Mouse (Mus musculus) adipocyte (in vitro differentiated cells): ENCODE measurements around the gene Slc37a1.
A peak's percentile ranks its signal among the peaks of the same experiment; 100 is the strongest.

Experiments
- DNase-seq: peaks from one replicate; pipeline ENCODE4 v3.0.0-alpha.2; 2016; ENCODE audit warnings: low spot score

Slc37a1 gene

DNA sequence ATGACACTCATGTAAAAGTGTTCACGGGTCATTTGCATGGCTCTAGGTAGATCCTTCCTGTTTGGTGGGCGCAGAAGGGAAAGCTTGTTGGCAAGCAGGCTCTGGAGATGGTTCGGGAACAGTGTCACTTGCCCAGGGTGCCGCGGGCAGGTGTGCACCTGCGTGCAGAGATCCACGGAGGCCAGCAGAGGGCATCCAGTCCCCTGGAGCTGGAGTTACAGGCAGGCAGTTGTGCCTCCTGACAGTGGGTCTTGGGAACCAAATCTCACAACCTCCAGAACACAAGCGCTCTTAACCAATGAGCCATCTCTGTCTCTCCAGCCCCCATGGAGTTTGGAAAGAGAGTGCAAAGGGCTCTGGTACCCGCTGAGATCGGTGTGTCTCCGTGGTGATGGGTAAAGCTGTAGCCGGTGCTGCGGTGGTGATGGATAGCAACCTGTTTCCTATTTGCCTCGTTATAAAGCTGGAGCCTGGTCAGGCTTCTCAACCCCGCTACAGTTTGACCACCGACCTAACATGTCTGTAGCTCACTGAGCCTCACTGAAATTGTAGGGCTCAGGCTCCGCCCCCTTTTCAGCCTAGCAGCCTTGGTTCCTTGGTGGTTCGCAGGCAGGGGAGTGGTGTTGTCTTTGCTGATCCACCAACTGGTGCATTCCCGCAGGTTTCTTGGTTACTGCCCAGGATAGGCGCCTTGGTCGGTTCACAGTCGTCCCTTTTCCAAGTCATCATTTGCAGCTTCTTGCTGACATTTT is 31.1 kb downstream of the Slc37a1 start:
- no peak for DNase-seq

DNA sequence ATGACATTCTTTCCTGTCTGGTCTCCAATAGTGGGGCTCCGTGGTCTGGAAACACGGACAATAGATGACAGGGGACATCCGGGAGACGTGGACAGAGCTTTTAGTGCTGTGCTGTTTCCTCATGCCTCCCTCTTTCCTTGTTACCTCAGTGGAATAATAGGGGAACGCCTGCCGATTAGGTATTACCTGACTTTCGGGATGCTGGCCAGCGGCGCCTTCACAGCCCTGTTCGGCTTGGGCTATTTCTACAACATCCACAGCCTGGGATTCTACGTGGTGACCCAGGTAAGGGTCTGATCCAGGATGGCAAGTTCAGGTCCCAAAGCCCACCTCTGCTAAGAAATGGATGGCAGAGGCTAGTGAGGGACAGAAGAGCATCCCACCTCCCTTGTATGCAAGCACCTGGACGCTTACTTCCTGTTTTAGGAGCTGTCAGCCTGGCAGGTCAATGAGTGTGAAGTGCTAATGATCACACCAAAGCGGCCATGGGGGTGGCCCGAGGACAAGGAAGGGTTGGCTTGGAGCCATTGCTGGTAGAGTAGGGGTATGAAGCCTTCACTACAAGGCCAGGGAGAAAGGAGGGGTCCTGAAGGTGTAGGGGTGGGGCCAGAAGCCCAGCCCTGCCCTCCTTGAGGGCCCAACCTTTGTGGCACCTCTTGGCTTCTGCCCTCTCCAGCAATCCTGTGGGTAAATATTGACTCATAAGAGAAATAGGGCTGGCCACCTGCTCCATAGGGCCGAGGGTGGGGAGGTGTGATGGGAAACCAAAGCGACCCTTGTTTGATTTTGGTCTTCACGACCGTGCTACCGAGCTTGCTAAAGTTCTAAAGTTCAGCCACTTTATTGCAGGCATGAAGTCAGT is 32.5 kb downstream of the Slc37a1 start:
- DNase-seq: no peak

- no peak for DNase-seq
These were observed 34.8 kb downstream of the Slc37a1 start for GRCm38 (mm10) chr17:31321425-31321824.

- no peak for DNase-seq
These were observed 35.9 kb downstream of the Slc37a1 start for GRCm38 (mm10) chr17:31322446-31322845.

GRCm38 (mm10) chr17:31323379-31323778 is 36.8 kb downstream of the Slc37a1 start:
- no peak for DNase-seq

- no peak for DNase-seq
These were observed 37.6 kb downstream of the Slc37a1 start for GRCm38 (mm10) chr17:31324227-31324626.

- no peak for DNase-seq
These were observed 39.0 kb downstream of the Slc37a1 start for GRCm38 (mm10) chr17:31325451-31326219.

GRCm38 (mm10) chr17:31326220-31326852 is 39.7 kb downstream of the Slc37a1 start:
- DNase-seq: no peak

DNA sequence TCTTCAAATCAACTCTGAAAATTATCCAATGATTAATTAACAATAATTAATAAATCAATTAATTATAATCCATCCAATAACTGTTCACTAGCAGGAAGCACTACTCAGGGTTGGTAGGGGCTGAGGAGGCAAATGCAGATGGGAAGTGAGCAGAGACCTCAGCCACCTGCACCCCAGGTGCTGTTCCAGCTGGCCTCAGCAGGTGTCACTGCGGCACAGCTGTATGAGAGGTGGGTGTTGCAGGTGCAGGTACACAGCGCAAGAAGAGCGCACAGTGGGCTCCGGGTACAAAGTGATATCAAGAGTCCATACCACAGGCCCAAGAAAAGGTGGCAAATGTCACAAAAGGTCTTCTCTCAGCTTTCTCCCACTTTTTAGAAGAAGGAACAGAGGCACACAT is 41.9 kb downstream of the Slc37a1 start:
- no peak for DNase-seq

DNA sequence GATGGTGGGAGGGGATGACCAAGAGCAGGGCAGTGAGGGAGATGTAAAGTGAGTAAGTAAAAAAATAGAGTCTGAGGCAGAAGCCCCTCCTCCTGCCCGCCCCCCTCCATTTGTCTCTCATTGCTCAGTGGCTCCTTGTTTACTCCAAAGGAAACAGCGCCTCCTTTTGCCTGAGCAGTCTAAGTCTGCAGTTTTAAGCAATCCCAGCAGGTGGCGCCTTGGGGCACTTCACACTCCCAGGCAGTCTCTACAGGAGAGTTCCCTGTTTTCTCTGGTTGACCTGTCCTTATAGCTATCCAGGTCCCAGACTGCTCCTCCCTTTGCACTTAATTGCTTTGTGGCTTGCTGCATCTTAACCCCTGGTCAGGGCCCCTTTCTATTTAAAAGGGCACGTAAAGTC is 44.0 kb downstream of the Slc37a1 start:
- DNase-seq: peak; percentile 29

DNA sequence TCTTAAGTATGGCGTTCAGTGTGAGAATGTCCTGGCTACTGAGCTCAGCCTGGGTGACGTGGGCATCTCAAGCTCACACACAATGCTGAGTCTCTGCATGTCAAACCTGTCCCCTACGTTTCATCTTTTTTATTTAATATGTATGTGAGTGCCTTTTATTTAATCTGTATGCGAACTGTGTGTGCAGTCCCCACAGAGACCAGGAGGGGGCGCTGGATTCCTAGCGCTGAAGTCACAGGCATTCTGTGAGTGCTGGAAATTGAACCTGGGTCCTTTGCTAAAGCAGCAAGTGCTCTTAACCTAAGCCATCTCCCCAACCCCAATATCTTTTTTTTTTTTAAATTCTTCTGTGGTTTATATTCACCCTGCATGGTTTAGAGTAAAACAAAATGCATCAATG is 44.7 kb downstream of the Slc37a1 start:
- no peak for DNase-seq

GRCm38 (mm10) chr17:31331920-31332319 is 45.3 kb downstream of the Slc37a1 start:
- DNase-seq: peak; percentile 7

- DNase-seq: peak; percentile 6
These were observed 45.7 kb downstream of the Slc37a1 start for GRCm38 (mm10) chr17:31332333-31332732.

DNA sequence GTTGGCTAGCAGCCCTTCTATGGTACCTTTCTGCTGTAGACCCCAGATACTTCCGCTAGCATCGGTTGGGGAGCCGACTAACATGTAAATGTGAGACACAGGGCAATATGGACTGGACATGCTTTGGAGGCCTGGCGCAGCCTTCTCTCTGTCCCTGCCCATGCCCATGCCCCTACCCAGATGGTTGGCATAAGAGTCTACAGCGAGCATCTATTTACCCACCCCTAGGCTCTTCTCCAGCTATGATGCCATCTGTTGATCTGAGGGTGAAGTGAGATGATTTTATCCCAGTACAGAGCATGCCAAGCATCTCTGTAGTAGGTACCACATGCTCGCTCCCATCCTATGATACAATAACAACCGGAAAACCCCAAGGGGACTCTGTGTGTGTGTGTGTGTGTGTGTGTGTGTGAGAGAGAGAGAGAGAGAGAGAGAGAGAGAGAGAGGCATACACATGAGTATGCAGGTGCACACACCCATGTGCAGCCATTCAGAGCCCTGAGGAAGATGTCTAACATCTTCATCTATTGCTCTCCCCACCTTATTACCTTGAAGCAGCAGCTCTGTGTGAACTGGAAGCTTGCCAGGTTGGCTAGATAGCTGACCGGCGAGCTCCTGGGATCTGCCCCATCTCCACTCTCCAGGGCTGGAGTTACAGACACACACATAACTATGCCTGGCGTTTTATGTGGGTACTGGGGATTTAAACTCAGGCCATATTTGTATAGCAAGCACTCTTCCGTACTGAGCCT is 48.1 kb downstream of the Slc37a1 start:
- no peak for DNase-seq

DNA sequence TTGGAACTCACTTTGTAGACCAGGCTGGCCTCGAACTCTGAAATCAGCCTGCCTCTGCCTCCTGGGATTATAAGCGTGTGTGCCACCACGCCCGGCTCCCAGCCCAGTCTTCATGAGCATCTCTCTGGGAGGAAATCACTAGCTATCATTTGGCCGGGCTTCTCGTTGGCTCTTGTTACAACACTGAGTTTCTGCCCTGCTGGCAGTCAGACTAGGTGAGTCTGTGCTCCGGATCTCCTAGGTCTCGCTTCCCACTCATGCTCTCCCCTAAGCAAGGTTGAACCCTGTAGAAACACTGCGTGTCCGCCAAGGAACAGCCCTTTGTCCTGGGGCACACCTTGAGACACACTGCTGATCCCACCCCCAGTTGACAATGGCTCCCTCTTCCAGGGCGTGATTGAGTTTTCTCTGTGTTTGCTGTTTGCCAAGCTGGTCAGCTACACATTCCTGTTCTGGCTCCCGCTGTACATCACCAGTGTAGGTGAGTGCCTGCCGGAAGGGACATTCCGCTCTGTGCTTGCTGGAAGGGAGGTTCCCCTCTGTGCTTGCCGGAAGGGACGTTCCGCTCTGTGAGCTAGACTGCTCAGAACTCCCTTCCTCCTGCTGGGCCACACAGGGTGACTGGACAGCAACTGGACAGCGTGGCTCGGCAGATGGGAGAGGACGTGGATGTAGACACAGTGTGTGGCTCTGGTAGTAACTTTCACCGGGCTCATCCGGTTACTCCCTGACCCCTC is 48.9 kb downstream of the Slc37a1 start:
- DNase-seq: no peak

GRCm38 (mm10) chr17:31339769-31340168 is 53.2 kb downstream of the Slc37a1 start:
- no peak for DNase-seq

DNA sequence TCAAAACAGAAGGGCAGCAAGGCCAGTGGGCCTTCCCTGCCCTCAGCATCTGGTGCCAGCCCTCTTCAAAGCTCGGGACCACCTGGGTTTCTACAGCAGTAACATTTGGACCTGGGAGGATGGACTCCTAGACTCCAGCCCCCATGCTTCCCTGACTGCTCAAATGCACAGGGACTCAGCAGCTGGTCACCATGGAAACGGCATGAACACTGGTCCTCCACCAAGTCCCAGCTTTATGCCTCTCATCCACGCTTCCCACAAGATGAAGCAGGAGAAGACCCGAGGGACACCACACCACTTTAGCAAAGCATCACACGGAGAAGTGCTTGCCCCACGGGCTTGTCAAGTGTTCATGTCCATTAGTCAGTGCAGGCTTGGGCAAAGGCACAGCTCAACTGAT is 55.6 kb downstream of the Slc37a1 start:
- DNase-seq: no peak

- peak; percentile 74 for DNase-seq
These were observed 57.7 kb downstream of the Slc37a1 start for GRCm38 (mm10) chr17:31344172-31344801.

DNA sequence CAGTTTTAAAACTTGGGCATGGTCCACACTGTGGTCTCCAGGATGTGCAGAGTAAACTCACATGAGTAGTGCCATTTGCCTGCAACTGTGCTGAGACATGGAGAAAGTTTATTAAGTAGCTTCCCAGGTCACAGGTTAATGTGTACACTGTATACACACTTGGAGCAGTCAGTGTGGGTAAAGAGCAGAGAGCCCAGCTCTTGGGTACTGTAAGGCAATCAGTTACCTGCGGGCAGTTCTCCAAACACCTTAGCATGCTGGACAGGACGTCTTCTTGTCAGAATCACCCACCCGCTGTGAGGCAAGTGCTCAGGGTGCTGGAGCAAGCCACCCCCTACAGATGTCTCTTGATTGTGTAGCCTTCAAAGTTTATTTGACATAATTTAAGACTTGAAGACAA is 58.2 kb downstream of the Slc37a1 start:
- DNase-seq: no peak

- DNase-seq: no peak
These were observed 61.5 kb downstream of the Slc37a1 start for GRCm38 (mm10) chr17:31348129-31348528.
